Mouse (Mus musculus) heart, adult 2 months (tissue): ENCODE measurements around the gene Sema3d.

Experiments
- CTCF ChIP-seq: fragments of 200-600 bp; IDR thresholded peaks from 2 replicates; pipeline ENCODE4 v1.8.1; 2022; ENCODE audit warnings: antibody characterized with exemption, mild to moderate bottlenecking, moderate library complexity
- EP300 ChIP-seq: fragments of 200-500 bp; IDR thresholded peaks from 2 replicates; pipeline ENCODE4 v1.6.1; 2011; ENCODE audit warnings: low read depth, low read length, control low read depth; ENCODE audit not compliant: insufficient read depth
- POLR2A ChIP-seq: fragments of 200-500 bp; IDR thresholded peaks from 2 replicates; pipeline ENCODE4 v1.6.1; 2011; ENCODE audit warnings: mild to moderate bottlenecking, low read depth, low read length, control low read depth; ENCODE audit not compliant: insufficient read depth

- TF ChIP-seq POLR2A = no peak
- TF ChIP-seq CTCF = no peak
- no peak for TF ChIP-seq EP300
Observed at GRCm38 (mm10) chr5:12634227-12634980, 251.2 kb downstream of the Sema3d start.
